Mouse (Mus musculus): ENCODE measurements at regions not wholly inside any gene's neighbourhood (a gene's known extent, or its start where the extent isn't known, plus 50 kb on each side); places are given as distances from the start of the nearest gene placed in this dataset.

GRCm38 (mm10) chr2:128235127-128235526 lies 109.3 kb downstream of the Bcl2l11 start:
- WGBS = 61% methylated on average over 8 of the region's 8 CpGs
- Histone ChIP-seq H3K27ac (ENCODE audit: low read length) (no peak overlapping the region), H3K4me2 (ENCODE audit: low read depth, low read length) (no peak overlapping the region), H3K4me1 (replicated peaks; ENCODE audit: control insufficient read depth, insufficient read depth, low read length) (peaks cover 20% of the 10 kb centered on the region), H3K27me3 (ENCODE audit: control insufficient read depth, insufficient read depth, low read depth, low read length) (no peaks in the 10 kb centered on the region), H3K4me3 (ENCODE audit: low read length) (no peak overlapping the region), H3K9me3 (ENCODE audit: control insufficient read depth, low read length) (no peaks in the 10 kb centered on the region), H3K9ac (ENCODE audit: low read length) (no peak overlapping the region), H3K36me3 (ENCODE audit: control insufficient read depth, insufficient read depth, low read length) (no peaks in the 10 kb centered on the region)
- ATAC-seq (ENCODE audit: low read depth) = no peak

GRCm38 (mm10) chr2:128239451-128239850 lies 113.6 kb downstream of the Bcl2l11 start:
- Histone ChIP-seq H3K9ac (ENCODE audit: low read length) (no peak overlapping the region), H3K4me2 (ENCODE audit: low read depth, low read length) (no peak overlapping the region), H3K27me3 (ENCODE audit: control insufficient read depth, insufficient read depth, low read depth, low read length) (no peaks in the 10 kb centered on the region), H3K27ac (ENCODE audit: low read length) (no peak overlapping the region), H3K4me3 (ENCODE audit: low read length) (no peak overlapping the region), H3K9me3 (ENCODE audit: control insufficient read depth, low read length) (no peaks in the 10 kb centered on the region), H3K36me3 (ENCODE audit: control insufficient read depth, insufficient read depth, low read length) (no peaks in the 10 kb centered on the region), H3K4me1 (replicated peaks; ENCODE audit: control insufficient read depth, insufficient read depth, low read length) (peaks cover 15% of the 10 kb centered on the region)
- ATAC-seq (ENCODE audit: low read depth) = no peak
- WGBS = 84% methylated on average over 4 of the region's 4 CpGs

- Histone ChIP-seq H3K27me3 (ENCODE audit: control insufficient read depth, insufficient read depth, low read depth, low read length) (no peaks in the 10 kb centered on the region), H3K4me1 (replicated peaks; ENCODE audit: control insufficient read depth, insufficient read depth, low read length) (peaks cover 15% of the 10 kb centered on the region), H3K36me3 (ENCODE audit: control insufficient read depth, insufficient read depth, low read length) (no peaks in the 10 kb centered on the region), H3K9ac (ENCODE audit: low read length) (no peak overlapping the region), H3K4me3 (ENCODE audit: low read length) (no peak overlapping the region), H3K4me2 (ENCODE audit: low read depth, low read length) (peak overlapping the region; percentile 11; the same call in 1 of the 2 replicates), H3K27ac (ENCODE audit: low read length) (peak overlapping the region; percentile 72), H3K9me3 (ENCODE audit: control insufficient read depth, low read length) (no peaks in the 10 kb centered on the region)
- peak; percentile 13; the same call in 1 of the 2 replicates for ATAC-seq (ENCODE audit: low read depth)
- WGBS = 42% methylated on average over 4 of the region's 4 CpGs
These were observed 114.2 kb downstream of the Bcl2l11 start for GRCm38 (mm10) chr2:128240054-128240453.

- no peak overlapping the region for H3K9ac ChIP-seq (ENCODE audit: low read length)
- no peaks in the 10 kb centered on the region for H3K36me3 ChIP-seq (ENCODE audit: control insufficient read depth, insufficient read depth, low read length)
- H3K4me2 ChIP-seq (ENCODE audit: low read depth, low read length) = peak overlapping the region; percentile 11; the same call in 1 of the 2 replicates
- WGBS = 39% methylated on average over 9 of the region's 9 CpGs
- H3K9me3 ChIP-seq (ENCODE audit: control insufficient read depth, low read length) = no peaks in the 10 kb centered on the region
- H3K27ac ChIP-seq (ENCODE audit: low read length) = peak overlapping the region; percentile 72
- no peak overlapping the region for H3K4me3 ChIP-seq (ENCODE audit: low read length)
- H3K4me1 ChIP-seq (replicated peaks; ENCODE audit: control insufficient read depth, insufficient read depth, low read length) = peaks cover 18% of the 10 kb centered on the region
- ATAC-seq (ENCODE audit: low read depth) = peak; percentile 81
- no peaks in the 10 kb centered on the region for H3K27me3 ChIP-seq (ENCODE audit: control insufficient read depth, insufficient read depth, low read depth, low read length)
These were observed 114.9 kb downstream of the Bcl2l11 start for GRCm38 (mm10) chr2:128240536-128241279.

- Histone ChIP-seq H3K9me3 (ENCODE audit: control insufficient read depth, low read length) (no peaks in the 10 kb centered on the region), H3K9ac (ENCODE audit: low read length) (no peak overlapping the region), H3K4me2 (ENCODE audit: low read depth, low read length) (no peak overlapping the region), H3K4me3 (ENCODE audit: low read length) (no peak overlapping the region), H3K4me1 (replicated peaks; ENCODE audit: control insufficient read depth, insufficient read depth, low read length) (peaks cover 19% of the 10 kb centered on the region), H3K27me3 (ENCODE audit: control insufficient read depth, insufficient read depth, low read depth, low read length) (no peaks in the 10 kb centered on the region), H3K36me3 (ENCODE audit: control insufficient read depth, insufficient read depth, low read length) (no peaks in the 10 kb centered on the region), H3K27ac (ENCODE audit: low read length) (no peak overlapping the region; the same call in 1 of the 2 replicates)
- ATAC-seq (ENCODE audit: low read depth) = no peak
- 31% methylated on average over 3 of the region's 3 CpGs for WGBS
These were observed 115.4 kb downstream of the Bcl2l11 start for GRCm38 (mm10) chr2:128241280-128241665.

- no peak overlapping the region; the same call in 1 of the 2 replicates for H3K27ac ChIP-seq (ENCODE audit: low read length)
These were observed 119.7 kb downstream of the Bcl2l11 start for GRCm38 (mm10) chr2:128245544-128245943.

GRCm38 (mm10) chr2:128247967-128248366 lies 122.1 kb downstream of the Bcl2l11 start:
- H3K4me1 ChIP-seq (replicated peaks; ENCODE audit: control insufficient read depth, insufficient read depth, low read length) = peaks cover 4% of the 10 kb centered on the region; the same call in 1 of the 2 replicates
- ATAC-seq (ENCODE audit: low read depth) = no peak
- H3K4me2 ChIP-seq (ENCODE audit: low read depth, low read length) = no peak overlapping the region
- 44% methylated on average over 4 of the region's 4 CpGs for WGBS
- no peaks in the 10 kb centered on the region for H3K9me3 ChIP-seq (ENCODE audit: control insufficient read depth, low read length)
- no peaks in the 10 kb centered on the region for H3K27me3 ChIP-seq (ENCODE audit: control insufficient read depth, insufficient read depth, low read depth, low read length)
- H3K4me3 ChIP-seq (ENCODE audit: low read length) = no peak overlapping the region
- H3K36me3 ChIP-seq (ENCODE audit: control insufficient read depth, insufficient read depth, low read length) = no peaks in the 10 kb centered on the region
- H3K27ac ChIP-seq (ENCODE audit: low read length) = no peak overlapping the region
- no peak overlapping the region for H3K9ac ChIP-seq (ENCODE audit: low read length)

More at GRCm38 (mm10) chr2:128245544-128245943, 119.7 kb downstream of the Bcl2l11 start:
- peak; percentile 60 for ATAC-seq (ENCODE audit: low read depth)
- Histone ChIP-seq H3K9ac (ENCODE audit: low read length) (peak overlapping the region; percentile 12; the same call in 1 of the 2 replicates), H3K4me3 (ENCODE audit: low read length) (no peak overlapping the region), H3K4me2 (ENCODE audit: low read depth, low read length) (no peak overlapping the region), H3K9me3 (ENCODE audit: control insufficient read depth, low read length) (no peaks in the 10 kb centered on the region), H3K36me3 (ENCODE audit: control insufficient read depth, insufficient read depth, low read length) (no peaks in the 10 kb centered on the region), H3K4me1 (replicated peaks; ENCODE audit: control insufficient read depth, insufficient read depth, low read length) (peaks cover 13% of the 10 kb centered on the region), H3K27me3 (ENCODE audit: control insufficient read depth, insufficient read depth, low read depth, low read length) (no peaks in the 10 kb centered on the region)
- WGBS = 63% methylated on average over 10 of the region's 10 CpGs

- no peak overlapping the region for H3K4me2 ChIP-seq (ENCODE audit: low read depth, low read length)
- WGBS = 88% methylated on average over 4 of the region's 4 CpGs
- H3K9me3 ChIP-seq (ENCODE audit: control insufficient read depth, low read length) = no peaks in the 10 kb centered on the region
- H3K9ac ChIP-seq (ENCODE audit: low read length) = no peak overlapping the region
- ATAC-seq (ENCODE audit: low read depth) = no peak
- no peak overlapping the region for H3K27ac ChIP-seq (ENCODE audit: low read length)
- H3K27me3 ChIP-seq (ENCODE audit: control insufficient read depth, insufficient read depth, low read depth, low read length) = no peaks in the 10 kb centered on the region
- H3K4me3 ChIP-seq (ENCODE audit: low read length) = no peak overlapping the region
- no peaks in the 10 kb centered on the region for H3K36me3 ChIP-seq (ENCODE audit: control insufficient read depth, insufficient read depth, low read length)
- peaks cover 4% of the 10 kb centered on the region; the same call in 1 of the 2 replicates for H3K4me1 ChIP-seq (replicated peaks; ENCODE audit: control insufficient read depth, insufficient read depth, low read length)
These were observed 123.3 kb downstream of the Bcl2l11 start for GRCm38 (mm10) chr2:128249188-128249587.

- H3K36me3 ChIP-seq (ENCODE audit: control insufficient read depth, insufficient read depth, low read length) = no peaks in the 10 kb centered on the region
- ATAC-seq (ENCODE audit: low read depth) = no peak
- H3K9ac ChIP-seq (ENCODE audit: low read length) = no peak overlapping the region
- H3K4me2 ChIP-seq (ENCODE audit: low read depth, low read length) = no peak overlapping the region
- 72% methylated on average over 2 of the region's 2 CpGs for WGBS
- H3K9me3 ChIP-seq (ENCODE audit: control insufficient read depth, low read length) = no peaks in the 10 kb centered on the region
- H3K4me1 ChIP-seq (replicated peaks; ENCODE audit: control insufficient read depth, insufficient read depth, low read length) = peaks cover 4% of the 10 kb centered on the region; the same call in 1 of the 2 replicates
- no peaks in the 10 kb centered on the region for H3K27me3 ChIP-seq (ENCODE audit: control insufficient read depth, insufficient read depth, low read depth, low read length)
- H3K27ac ChIP-seq (ENCODE audit: low read length) = no peak overlapping the region
- no peak overlapping the region for H3K4me3 ChIP-seq (ENCODE audit: low read length)
These were observed 123.8 kb downstream of the Bcl2l11 start for GRCm38 (mm10) chr2:128249607-128250006.

Data from lung, embryonic 16.5 days (tissue).